Comparison of ENCODE assay signal across 12 mouse cellular contexts in genomic region chr17:45836253-45836652, GRCm38 (mm10).
DNase-seq lines count a peak whose midpoint lies in the region; ATAC-seq lines count a peak whose summit lies in the region.
"Had no signal": no experiment of that assay in that cellular context is flagged by ENCODE, and none has a peak within 500 bp of the region (broad histone marks: within the 10 kb centered on the region; RNA-seq: fewer than 3 reads in every experiment).

No protein-coding gene starts in this region.

- H3K4me1 ChIP-seq in midbrain, embryonic 14.5 days (ENCODE audit: control insufficient read depth, insufficient read depth, low read length), result no peaks in the 10 kb centered on the region
- H3K4me1 ChIP-seq in midbrain, embryonic 11.5 days (ENCODE audit: control insufficient read depth, insufficient read depth, low read length), result no peaks in the 10 kb centered on the region
- H3K4me1 ChIP-seq in stomach, embryonic 16.5 days (ENCODE audit: control insufficient read depth, insufficient read depth, low read length), result peaks cover 12% of the 10 kb centered on the region
- H3K4me1 ChIP-seq: forebrain, embryonic 15.5 days; liver, embryonic 13.5 days had no signal

- H3K36me3 ChIP-seq in midbrain, embryonic 14.5 days (ENCODE audit: control insufficient read depth, insufficient read depth, low read length), result no peaks in the 10 kb centered on the region
- H3K36me3 ChIP-seq in midbrain, embryonic 11.5 days (ENCODE audit: control insufficient read depth, insufficient read depth, low read length), result no peaks in the 10 kb centered on the region
- H3K36me3 ChIP-seq in stomach, embryonic 16.5 days (ENCODE audit: control insufficient read depth, insufficient read depth, low read length), result no peaks in the 10 kb centered on the region
- H3K36me3 ChIP-seq: forebrain, embryonic 15.5 days; liver, embryonic 13.5 days; midbrain, embryonic 13.5 days had no signal

- H3K4me2 ChIP-seq in midbrain, embryonic 14.5 days (ENCODE audit: low read length), result no peak overlapping the region
- H3K4me2 ChIP-seq in midbrain, embryonic 11.5 days, result no peak overlapping the region
- no peak overlapping the region for H3K4me2 ChIP-seq in stomach, embryonic 16.5 days (ENCODE audit: low read depth, low read length)
- H3K4me2 ChIP-seq: forebrain, embryonic 15.5 days; liver, embryonic 13.5 days; midbrain, embryonic 13.5 days had no signal

- 72% methylated on average over 7 of the region's 7 CpGs for WGBS in midbrain, embryonic 14.5 days
- 72% methylated on average over 7 of the region's 7 CpGs for WGBS in midbrain, embryonic 11.5 days
- WGBS in stomach, embryonic 16.5 days, result 56% methylated on average over 7 of the region's 7 CpGs

- peak; percentile 34 for DNase-seq in cerebellum, adult 9-11 months
- DNase-seq in midbrain, embryonic 14.5 days, result peak; percentile 40
- DNase-seq in midbrain, embryonic 11.5 days (ENCODE audit: low spot score, missing footprints), result no peak
- peak; percentile 47 for DNase-seq in kidney, adult 9 months
- no peak for DNase-seq in right cerebral cortex, adult 2 months (ENCODE audit: low spot score in 2 of 2)
- no peak for DNase-seq in embryo, embryonic 9.5 days (ENCODE audit: extremely low spot score)
- DNase-seq: liver, embryonic 13.5 days; thymus, postnatal 14 days had no signal

- H3K9ac ChIP-seq in midbrain, embryonic 14.5 days (replicated peaks; ENCODE audit: low read length), result no peak overlapping the region
- H3K9ac ChIP-seq in midbrain, embryonic 11.5 days (ENCODE audit: low read length), result no peak overlapping the region
- no peak overlapping the region for H3K9ac ChIP-seq in stomach, embryonic 16.5 days (ENCODE audit: low read length)
- H3K9ac ChIP-seq: forebrain, embryonic 15.5 days; liver, embryonic 13.5 days; midbrain, embryonic 13.5 days had no signal

- no peak overlapping the region for H3K4me3 ChIP-seq in midbrain, embryonic 14.5 days (replicated peaks; ENCODE audit: low read depth, low read length)
- no peak overlapping the region for H3K4me3 ChIP-seq in midbrain, embryonic 11.5 days (ENCODE audit: low read depth, low read length)
- H3K4me3 ChIP-seq in stomach, embryonic 16.5 days (replicated peaks; ENCODE audit: low read length), result no peak overlapping the region
- H3K4me3 ChIP-seq: forebrain, embryonic 15.5 days; liver, embryonic 13.5 days; midbrain, embryonic 13.5 days had no signal

- ATAC-seq in cerebellum, adult (ENCODE audit: insufficient number of reproducible peaks, low FRiP score, low TSS enrichment), result no peak
- no peak for ATAC-seq in midbrain, embryonic 14.5 days (ENCODE audit: low FRiP score, low TSS enrichment)
- ATAC-seq in midbrain, embryonic 11.5 days (ENCODE audit: low FRiP score), result no peak
- ATAC-seq in stomach, embryonic 16.5 days (ENCODE audit: insufficient read depth, low FRiP score), result peak; percentile 46; the same call in 1 of the 2 replicates
- ATAC-seq: forebrain, embryonic 15.5 days; midbrain, embryonic 13.5 days had no signal

- H3K27ac ChIP-seq in midbrain, embryonic 14.5 days (replicated peaks; ENCODE audit: low read depth, low read length), result no peak overlapping the region
- no peak overlapping the region for H3K27ac ChIP-seq in midbrain, embryonic 11.5 days (ENCODE audit: low read depth, low read length)
- H3K27ac ChIP-seq in stomach, embryonic 16.5 days (ENCODE audit: low read length), result no peak overlapping the region
- H3K27ac ChIP-seq: forebrain, embryonic 15.5 days; liver, embryonic 13.5 days; midbrain, embryonic 13.5 days had no signal

- no peaks in the 10 kb centered on the region for H3K9me3 ChIP-seq in midbrain, embryonic 14.5 days (ENCODE audit: control insufficient read depth, low read length)
- H3K9me3 ChIP-seq in midbrain, embryonic 11.5 days (ENCODE audit: control insufficient read depth, low read length), result no peaks in the 10 kb centered on the region
- H3K9me3 ChIP-seq in stomach, embryonic 16.5 days (replicated peaks; ENCODE audit: control insufficient read depth, low read length), result peaks cover 2% of the 10 kb centered on the region
- H3K9me3 ChIP-seq: forebrain, embryonic 15.5 days; liver, embryonic 13.5 days; midbrain, embryonic 13.5 days had no signal

- H3K27me3 ChIP-seq in midbrain, embryonic 14.5 days (ENCODE audit: control insufficient read depth, insufficient read depth, low read length), result no peaks in the 10 kb centered on the region
- H3K27me3 ChIP-seq in midbrain, embryonic 11.5 days (ENCODE audit: control insufficient read depth, insufficient read depth, low read length), result no peaks in the 10 kb centered on the region
- no peaks in the 10 kb centered on the region for H3K27me3 ChIP-seq in stomach, embryonic 16.5 days (ENCODE audit: control insufficient read depth, insufficient read depth, low read length)
- H3K27me3 ChIP-seq: forebrain, embryonic 15.5 days; liver, embryonic 13.5 days; midbrain, embryonic 13.5 days had no signal

Comparison
In these comparisons a context has a peak if more than half of its experiments do, and no peak if none do; other contexts are left out.
1. DNase-seq: peak in cerebellum, adult 9-11 months (single experiment), midbrain, embryonic 14.5 days (single experiment) and kidney, adult 9 months (single experiment); none in midbrain, embryonic 11.5 days (single experiment), right cerebral cortex, adult 2 months (0 of 2) and embryo, embryonic 9.5 days (single experiment).